Mouse (Mus musculus): ENCODE data around the gene Slc9a8. TPM values are rescaled to one million over a fixed set of nuclear protein-coding genes. Genes with fewer than 3 reads are reported as not detected.

Gene Slc9a8
- 23.2 and 23.8 TPM in 2 replicates for polyA plus RNA-seq (2015; fragmentation: Nextera tagmentation; extraction: Ambion mirVana)

GRCm38 (mm10) chr2:167421330-167422149 lies at the start of gene Slc9a8:
Gene Slc9a8, plus strand, starts transcription at chr2:167421712.
- peak; percentile 96 for ATAC-seq (ENCODE audit: low FRiP score, low read depth)
- Histone ChIP-seq H3K4me1 (peaks cover 15% of the 10 kb centered on the region), H3K27me3 (no peaks in the 10 kb centered on the region), H3K27ac (peak within 1 kb of the TSS; percentile 93), H3K4me2 (replicated peaks) (peak within 1 kb of the TSS; percentile 87), H3K9me3 (peaks cover 3% of the 10 kb centered on the region; the same call in 1 of the 2 replicates), H3K4me3 (peak within 1 kb of the TSS; percentile 73), H3K9ac (peak within 1 kb of the TSS; percentile 91), H3K36me3 (peaks cover 28% of the 10 kb centered on the region)
- under 1% methylated on average over 65 of the region's 66 CpGs for WGBS

GRCm38 (mm10) chr2:167373266-167373665 lies 48.2 kb upstream of the Slc9a8 start:
- Histone ChIP-seq H3K27me3 (no peaks in the 10 kb centered on the region), H3K9me3 (no peaks in the 10 kb centered on the region), H3K4me1 (0 out of 2 replicates have a peak, but pooled peaks cover 5% of the 10 kb centered on the region), H3K9ac (no peak overlapping the region), H3K4me3 (no peak overlapping the region), H3K36me3 (no peaks in the 10 kb centered on the region), H3K27ac (no peak overlapping the region), H3K4me2 (replicated peaks) (no peak overlapping the region)
- WGBS: 75% methylated on average over 5 of the region's 5 CpGs
- ATAC-seq (ENCODE audit: low FRiP score, low read depth): no peak

GRCm38 (mm10) chr2:167374191-167374805 lies 47.2 kb upstream of the Slc9a8 start:
- Histone ChIP-seq H3K9me3 (no peaks in the 10 kb centered on the region), H3K27me3 (no peaks in the 10 kb centered on the region), H3K36me3 (no peaks in the 10 kb centered on the region), H3K4me1 (0 out of 2 replicates have a peak, but pooled peaks cover 5% of the 10 kb centered on the region), H3K27ac (no peak overlapping the region), H3K4me3 (no peak overlapping the region), H3K9ac (no peak overlapping the region), H3K4me2 (replicated peaks) (no peak overlapping the region)
- WGBS: 92% methylated on average over 12 of the region's 12 CpGs
- no peak for ATAC-seq (ENCODE audit: low FRiP score, low read depth)

GRCm38 (mm10) chr2:167375135-167375534 lies 46.4 kb upstream of the Slc9a8 start:
- Histone ChIP-seq H3K36me3 (no peaks in the 10 kb centered on the region), H3K4me3 (no peak overlapping the region), H3K9ac (no peak overlapping the region), H3K9me3 (no peaks in the 10 kb centered on the region), H3K27ac (no peak overlapping the region), H3K4me2 (replicated peaks) (no peak overlapping the region), H3K4me1 (0 out of 2 replicates have a peak, but pooled peaks cover 5% of the 10 kb centered on the region), H3K27me3 (no peaks in the 10 kb centered on the region)
- WGBS: 75% methylated on average over 9 of the region's 9 CpGs
- no peak for ATAC-seq (ENCODE audit: low FRiP score, low read depth)

- Histone ChIP-seq H3K36me3 (no peaks in the 10 kb centered on the region), H3K4me1 (0 out of 2 replicates have a peak, but pooled peaks cover 5% of the 10 kb centered on the region), H3K9me3 (no peaks in the 10 kb centered on the region), H3K4me3 (no peak overlapping the region), H3K9ac (no peak overlapping the region), H3K27me3 (no peaks in the 10 kb centered on the region), H3K27ac (no peak overlapping the region), H3K4me2 (replicated peaks) (no peak overlapping the region)
- 87% methylated on average over 5 of the region's 5 CpGs for WGBS
- no peak for ATAC-seq (ENCODE audit: low FRiP score, low read depth)
These were observed 45.8 kb upstream of the Slc9a8 start for GRCm38 (mm10) chr2:167375688-167376087.

GRCm38 (mm10) chr2:167376160-167376564 lies 45.4 kb upstream of the Slc9a8 start:
- Histone ChIP-seq H3K4me2 (replicated peaks) (no peak overlapping the region), H3K27me3 (no peaks in the 10 kb centered on the region), H3K27ac (no peak overlapping the region), H3K36me3 (no peaks in the 10 kb centered on the region), H3K9ac (no peak overlapping the region), H3K4me3 (no peak overlapping the region), H3K4me1 (0 out of 2 replicates have a peak, but pooled peaks cover 5% of the 10 kb centered on the region), H3K9me3 (no peaks in the 10 kb centered on the region)
- WGBS: 75% methylated on average over 8 of the region's 8 CpGs
- no peak for ATAC-seq (ENCODE audit: low FRiP score, low read depth)

- ATAC-seq (ENCODE audit: low FRiP score, low read depth): no peak
- WGBS: 29% methylated on average over 3 of the region's 3 CpGs
- Histone ChIP-seq H3K27ac (no peak overlapping the region), H3K9me3 (no peaks in the 10 kb centered on the region), H3K4me1 (0 out of 2 replicates have a peak, but pooled peaks cover 5% of the 10 kb centered on the region), H3K27me3 (no peaks in the 10 kb centered on the region), H3K4me3 (no peak overlapping the region), H3K4me2 (replicated peaks) (no peak overlapping the region), H3K9ac (no peak overlapping the region), H3K36me3 (no peaks in the 10 kb centered on the region)
These were observed 43.8 kb upstream of the Slc9a8 start for GRCm38 (mm10) chr2:167377697-167378096.

GRCm38 (mm10) chr2:167378972-167379371 lies 42.5 kb upstream of the Slc9a8 start:
- 26% methylated on average over 4 of the region's 4 CpGs for WGBS
- ATAC-seq (ENCODE audit: low FRiP score, low read depth): no peak

GRCm38 (mm10) chr2:167380615-167381285 lies 40.8 kb upstream of the Slc9a8 start:
- WGBS: 66% methylated on average over 7 of the region's 7 CpGs

More at GRCm38 (mm10) chr2:167378972-167379371, 42.5 kb upstream of the Slc9a8 start:
- H3K27ac ChIP-seq: no peak overlapping the region
- no peaks in the 10 kb centered on the region for H3K36me3 ChIP-seq
- no peaks in the 10 kb centered on the region for H3K27me3 ChIP-seq
- no peaks in the 10 kb centered on the region for H3K4me1 ChIP-seq
- no peak overlapping the region for H3K4me3 ChIP-seq
- H3K9me3 ChIP-seq: no peaks in the 10 kb centered on the region
- H3K9ac ChIP-seq: no peak overlapping the region
- no peak overlapping the region for H3K4me2 ChIP-seq (replicated peaks)

GRCm38 (mm10) chr2:167381596-167381995 lies 39.9 kb upstream of the Slc9a8 start:
- no peak for ATAC-seq (ENCODE audit: low FRiP score, low read depth)
- no peaks in the 10 kb centered on the region for H3K27me3 ChIP-seq
- H3K27ac ChIP-seq: no peak overlapping the region
- H3K9me3 ChIP-seq: no peaks in the 10 kb centered on the region
- H3K9ac ChIP-seq: no peak overlapping the region
- H3K4me1 ChIP-seq: no peaks in the 10 kb centered on the region
- no peaks in the 10 kb centered on the region for H3K36me3 ChIP-seq
- H3K4me3 ChIP-seq: no peak overlapping the region
- no peak overlapping the region for H3K4me2 ChIP-seq (replicated peaks)
- WGBS: 84% methylated on average over 7 of the region's 7 CpGs

More at GRCm38 (mm10) chr2:167380615-167381285, 40.8 kb upstream of the Slc9a8 start:
- no peaks in the 10 kb centered on the region for H3K27me3 ChIP-seq
- H3K9ac ChIP-seq: no peak overlapping the region
- H3K4me3 ChIP-seq: no peak overlapping the region
- no peaks in the 10 kb centered on the region for H3K9me3 ChIP-seq
- no peaks in the 10 kb centered on the region for H3K36me3 ChIP-seq
- no peak overlapping the region for H3K4me2 ChIP-seq (replicated peaks)
- ATAC-seq (ENCODE audit: low FRiP score, low read depth): no peak
- no peaks in the 10 kb centered on the region for H3K4me1 ChIP-seq
- H3K27ac ChIP-seq: no peak overlapping the region

GRCm38 (mm10) chr2:167382389-167382788 lies 39.1 kb upstream of the Slc9a8 start:
- H3K27ac ChIP-seq: no peak overlapping the region
- no peak for ATAC-seq (ENCODE audit: low FRiP score, low read depth)
- no peaks in the 10 kb centered on the region for H3K27me3 ChIP-seq
- no peak overlapping the region for H3K4me2 ChIP-seq (replicated peaks)
- WGBS: 90% methylated on average over 7 of the region's 7 CpGs
- no peaks in the 10 kb centered on the region for H3K36me3 ChIP-seq
- H3K9me3 ChIP-seq: no peaks in the 10 kb centered on the region
- H3K9ac ChIP-seq: no peak overlapping the region
- no peaks in the 10 kb centered on the region for H3K4me1 ChIP-seq
- no peak overlapping the region for H3K4me3 ChIP-seq

- H3K4me2 ChIP-seq (replicated peaks): no peak overlapping the region
- no peak overlapping the region for H3K27ac ChIP-seq
- H3K36me3 ChIP-seq: no peaks in the 10 kb centered on the region
- H3K4me1 ChIP-seq: no peaks in the 10 kb centered on the region
- 78% methylated on average over 13 of the region's 13 CpGs for WGBS
- no peaks in the 10 kb centered on the region for H3K27me3 ChIP-seq
- ATAC-seq (ENCODE audit: low FRiP score, low read depth): no peak
- no peaks in the 10 kb centered on the region for H3K9me3 ChIP-seq
- H3K9ac ChIP-seq: no peak overlapping the region
- no peak overlapping the region for H3K4me3 ChIP-seq
These were observed 37.8 kb upstream of the Slc9a8 start for GRCm38 (mm10) chr2:167383666-167384083.
